Mouse (Mus musculus) thymus, postnatal 25 days (tissue): Measurements from ENCODE around the gene H2-Q2.
"Not testable (repeated sequence)": the region's sequence is repeated elsewhere in the genome, so short reads cannot be mapped to it uniquely, and the experiment has no call there.

Experiments used
- DNase-seq: peaks from one replicate; pipeline ENCODE4 v3.0.0; 2022

The H2-Q2 gene

DNA sequence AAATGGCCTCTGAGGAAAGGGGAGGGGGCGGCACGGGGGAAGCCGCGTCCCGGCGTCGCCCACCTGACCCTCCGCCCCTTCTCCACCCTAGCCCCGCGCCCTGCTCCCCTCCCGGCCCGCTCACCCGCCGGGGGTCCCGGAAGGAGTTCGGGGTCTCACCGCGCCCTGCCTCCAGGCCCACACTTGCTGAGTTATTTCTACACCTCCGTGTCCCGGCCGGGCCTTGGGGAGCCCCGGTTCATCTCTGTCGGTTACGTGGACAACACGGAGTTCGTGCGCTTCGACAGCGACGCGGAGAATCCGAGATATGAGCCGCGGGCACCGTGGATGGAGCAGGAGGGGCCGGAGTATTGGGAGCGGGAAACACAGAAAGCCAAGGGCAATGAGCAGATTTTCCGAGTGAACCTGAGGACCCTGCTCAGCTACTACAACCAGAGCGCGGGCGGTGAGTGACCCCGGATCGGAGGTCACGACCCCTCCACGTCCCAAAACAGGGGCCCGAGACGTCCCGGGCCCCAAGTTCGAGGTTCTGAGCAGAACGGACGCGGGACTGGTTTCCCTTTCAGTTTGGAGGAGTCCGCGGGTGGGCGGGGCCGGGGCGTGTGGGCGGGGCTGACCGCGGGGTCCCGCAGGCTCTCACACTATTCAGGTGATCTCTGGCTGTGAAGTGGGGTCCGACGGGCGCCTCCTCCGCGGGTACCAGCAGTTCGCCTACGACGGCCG, 37.8 kb downstream of the H2-Q2 start:
- DNase-seq, result peak; percentile 64

DNA sequence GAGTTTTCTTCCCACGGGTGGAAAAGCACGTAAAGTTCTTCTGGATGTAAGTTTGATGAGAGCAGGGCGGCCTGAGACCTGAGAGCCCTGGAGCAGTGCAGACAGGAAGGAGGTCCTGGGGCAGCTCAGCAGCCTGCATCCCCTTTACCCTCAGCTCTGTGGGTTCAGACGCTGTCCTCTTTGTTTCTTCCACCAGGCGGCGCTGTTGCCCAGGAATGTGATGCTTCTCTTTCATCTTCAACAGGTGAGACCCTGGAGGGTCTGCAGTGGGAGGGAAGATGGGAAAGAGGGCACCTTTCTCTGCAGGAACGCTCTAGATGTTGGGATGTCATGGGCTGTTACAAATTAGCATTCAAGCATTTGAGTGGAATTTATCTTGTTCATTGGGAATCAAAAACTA, 47.8 kb downstream of the H2-Q2 start:
- DNase-seq, result peak; percentile 83

DNA sequence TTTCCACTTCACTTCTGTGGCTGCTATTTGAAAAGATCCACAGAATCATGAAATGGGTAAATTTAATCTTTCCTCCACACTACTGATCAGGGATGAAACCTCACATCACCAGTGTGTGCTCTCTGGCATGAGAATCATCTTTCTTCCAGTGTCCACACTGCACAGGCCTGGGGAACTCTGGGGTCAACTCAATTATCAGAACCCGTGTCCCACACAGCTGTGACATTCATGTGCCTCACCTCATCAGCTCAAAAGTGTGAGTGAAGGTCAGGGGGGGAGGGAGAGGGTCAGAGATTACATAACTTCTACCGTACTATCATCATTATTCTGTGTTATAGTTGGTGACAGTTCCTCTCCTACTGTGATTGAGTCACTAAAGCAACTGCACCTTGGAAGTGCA, 50.6 kb downstream of the H2-Q2 start:
- not testable (repeated sequence) for DNase-seq

DNA sequence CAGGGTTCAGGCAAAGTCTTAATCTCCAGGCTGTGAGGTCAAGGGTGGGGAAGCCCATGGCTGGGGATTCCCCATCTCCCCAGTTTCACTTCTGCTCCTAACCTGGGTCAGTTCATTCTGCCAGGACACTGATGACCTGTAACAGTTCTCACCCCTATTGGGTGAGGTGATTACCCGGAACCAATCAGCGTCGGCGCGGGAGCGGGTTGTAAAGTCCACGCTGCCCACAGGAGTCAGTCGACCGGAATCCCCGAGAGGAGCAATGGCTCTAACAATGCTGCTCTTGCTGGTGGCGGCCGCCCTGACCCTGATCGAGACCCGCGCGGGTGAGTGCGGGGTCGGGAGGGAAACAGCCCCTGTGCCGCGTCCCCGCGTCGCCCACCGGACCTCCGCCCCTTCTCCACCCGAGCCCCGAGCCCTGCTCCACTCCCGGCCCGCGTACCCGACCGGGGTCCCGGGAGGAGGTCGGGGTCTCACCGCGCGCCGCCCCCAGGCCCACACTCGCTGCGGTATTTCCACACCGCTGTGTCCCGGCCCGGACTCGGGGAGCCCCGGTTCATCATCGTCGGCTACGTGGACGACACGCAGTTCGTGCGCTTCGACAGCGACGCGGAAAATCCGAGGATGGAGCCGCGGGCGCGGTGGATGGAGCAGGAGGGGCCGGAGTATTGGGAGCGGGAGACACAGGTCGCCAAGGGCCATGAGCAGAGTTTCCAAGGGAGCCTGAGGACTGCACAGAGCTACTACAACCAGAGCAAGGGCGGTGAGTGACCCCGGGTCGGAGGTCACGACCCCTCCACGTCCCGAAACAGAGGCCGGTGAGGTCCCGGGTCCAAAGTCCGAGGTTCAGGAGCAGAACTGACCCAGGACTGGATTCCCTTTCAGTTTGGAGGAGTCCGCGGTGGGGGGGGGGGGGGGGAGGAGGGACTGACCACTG, 52.1 kb downstream of the H2-Q2 start:
- DNase-seq, result not testable (repeated sequence)
